Mouse (Mus musculus) intestine, embryonic 16.5 days (tissue): ENCODE measurements around the gene Sema5a. TPM values are rescaled to one million over a fixed set of nuclear protein-coding genes. Genes with fewer than 3 reads are reported as not detected.

Experiments
- polyA plus RNA-seq: library from polyadenylated mRNA; unstranded; fragments of >200 nt; fragmentation: Nextera tagmentation; extraction: Ambion mirVana; gene quantifications from 2 replicates; pipeline ENCODE4 v1.2.1, GENCODE M21; 2015

The Sema5a gene
- polyA plus RNA-seq, 1 experiment from 2014 or later, result 12.0 TPM

Other genes with a start within 250 kb of the Sema5a start
- not detected in 2 replicates for gene Tas2r119, start 67.5 kb upstream of the Sema5a start, polyA plus RNA-seq